Mouse (Mus musculus): ENCODE data around the gene Crybg2. TPM values are rescaled to one million over a fixed set of nuclear protein-coding genes. Genes with fewer than 3 reads are reported as not detected.
A peak's percentile ranks its signal among the peaks of the same experiment; 100 is the strongest.

Crybg2 gene
- total RNA-seq (2021): not detected
- long read RNA-seq, experiment 1: 0 reads
- long read RNA-seq, experiment 2: 0 reads

GRCm38 (mm10) chr4:134060135-134060865 lies at the start of gene Crybg2:
Gene Crybg2 (plus strand): TSS chr4:134060815.
- DNase-seq: no peak
- intact Hi-C loops (cut with DNase I): no loop called here

- no peak for DNase-seq
- intact Hi-C loops (cut with DNase I): no loop called here
Measured at GRCm38 (mm10) chr4:134011450-134012414, 48.9 kb upstream of the Crybg2 start.

- DNase-seq: peak in 1 of 2 experiments; percentile 36
- intact Hi-C loops (cut with DNase I): no loop called here
Measured at GRCm38 (mm10) chr4:134012858-134013528, 47.6 kb upstream of the Crybg2 start.

GRCm38 (mm10) chr4:134016208-134016607 lies 44.4 kb upstream of the Crybg2 start:
- intact Hi-C loops (cut with DNase I): no loop called here
- no peak for DNase-seq

- intact Hi-C loops (cut with DNase I): no loop called here
- DNase-seq: no peak
Measured at GRCm38 (mm10) chr4:134016767-134017166, 43.8 kb upstream of the Crybg2 start.

- intact Hi-C loops (cut with DNase I): no loop called here
- no peak for DNase-seq
Measured at GRCm38 (mm10) chr4:134017201-134017865, 43.3 kb upstream of the Crybg2 start.

GRCm38 (mm10) chr4:134018038-134018778 lies 42.4 kb upstream of the Crybg2 start:
- intact Hi-C loops (cut with DNase I): no loop called here

GRCm38 (mm10) chr4:134018779-134019145 lies 41.9 kb upstream of the Crybg2 start, which contains the start of gene Lin28a:
Gene Lin28a (minus strand): TSS chr4:134018841.
- intact Hi-C loops (cut with DNase I): no loop called here
- no peak for DNase-seq

More at GRCm38 (mm10) chr4:134018038-134018778, 42.4 kb upstream of the Crybg2 start:
- no peak for DNase-seq

GRCm38 (mm10) chr4:134019210-134019609 lies 41.4 kb upstream of the Crybg2 start:
- DNase-seq: no peak
- intact Hi-C loops (cut with DNase I): no loop called here

GRCm38 (mm10) chr4:134019641-134020351 lies 40.8 kb upstream of the Crybg2 start:
- DNase-seq: no peak
- intact Hi-C loops (cut with DNase I): no loop called here

- intact Hi-C loops (cut with DNase I): no loop called here
- DNase-seq: peak; percentile 44 to 72
Measured at GRCm38 (mm10) chr4:134020621-134021020, 40.0 kb upstream of the Crybg2 start.

GRCm38 (mm10) chr4:134025802-134026201 lies 34.8 kb upstream of the Crybg2 start:
- intact Hi-C loops (cut with DNase I): no loop called here
- DNase-seq: no peak

- intact Hi-C loops (cut with DNase I): loop anchor here (5.0 kb wide), 1 partner anchor 41 kb away; no protein-coding TSS in a partner anchor
- peak; percentile 44 to 55 for DNase-seq
Measured at GRCm38 (mm10) chr4:134035953-134036352, 24.7 kb upstream of the Crybg2 start.

- intact Hi-C loops (cut with DNase I): no loop called here
- DNase-seq: no peak
Measured at GRCm38 (mm10) chr4:134041317-134042123, 19.1 kb upstream of the Crybg2 start.

GRCm38 (mm10) chr4:134043041-134043440 lies 17.6 kb upstream of the Crybg2 start:
- intact Hi-C loops (cut with DNase I): no loop called here

GRCm38 (mm10) chr4:134047648-134048047 lies 13.0 kb upstream of the Crybg2 start:
- intact Hi-C loops (cut with DNase I): no loop called here

More at GRCm38 (mm10) chr4:134043041-134043440, 17.6 kb upstream of the Crybg2 start:
- DNase-seq: no peak

GRCm38 (mm10) chr4:134051912-134052311 lies 8.7 kb upstream of the Crybg2 start:
- DNase-seq: no peak
- intact Hi-C loops (cut with DNase I): no loop called here

More at GRCm38 (mm10) chr4:134047648-134048047, 13.0 kb upstream of the Crybg2 start:
- no peak for DNase-seq

GRCm38 (mm10) chr4:134052560-134052959 lies 8.1 kb upstream of the Crybg2 start:
- DNase-seq: no peak
- intact Hi-C loops (cut with DNase I): no loop called here

Data from gastrocnemius, postnatal 36 days (tissue).